Mouse (Mus musculus) liver, embryonic 11.5 days (tissue): ENCODE data around the gene Nav1. TPM values are rescaled to one million over a fixed set of nuclear protein-coding genes. Genes with fewer than 3 reads are reported as not detected.
"Not testable (repeated sequence)": the region's sequence is repeated elsewhere in the genome, so short reads cannot be mapped to it uniquely, and the experiment has no call there.

Source experiments
- ATAC-seq: fragments of 200-750 bp; cut with Nextera tagmentation; replicated peaks from 2 replicates; pipeline ENCODE4 v1.8.0; 2017; ENCODE audit warnings: moderate number of reproducible peaks, mild to moderate bottlenecking, moderate TSS enrichment, moderate library complexity; ENCODE audit not compliant: low FRiP score
- DNase-seq: peaks from one replicate; pipeline ENCODE4 v3.0.0-alpha.2; 2017; ENCODE audit warnings: low spot score
- H3K27ac ChIP-seq: fragments of 300-500 bp; sonication (generic); 2 replicates; pipeline ENCODE4 v1.5.1; 2014; ENCODE audit warnings: mild to moderate bottlenecking, low read depth, low read length, control low read depth
- H3K27me3 ChIP-seq: fragments of 300-500 bp; sonication (generic); replicated peaks from 2 replicates; pipeline ENCODE4 v1.6.1; 2014; ENCODE audit warnings: low read length, mixed read lengths; ENCODE audit not compliant: control insufficient read depth, insufficient read depth
- H3K36me3 ChIP-seq: fragments of 300-500 bp; sonication (generic); 2 replicates; pipeline ENCODE4 v1.6.1; 2014; ENCODE audit warnings: mild to moderate bottlenecking, low read length, moderate library complexity, mixed read lengths; ENCODE audit not compliant: control insufficient read depth, insufficient read depth
- H3K4me1 ChIP-seq: fragments of 300-500 bp; sonication (generic); replicated peaks from 2 replicates; pipeline ENCODE4 v1.6.1; 2014; ENCODE audit warnings: low read length, mixed read lengths; ENCODE audit not compliant: control insufficient read depth, insufficient read depth
- H3K4me2 ChIP-seq: fragments of 300-500 bp; sonication (generic); 2 replicates; pipeline ENCODE4 v1.6.1; 2014; ENCODE audit warnings: mild to moderate bottlenecking, control low read depth, moderate library complexity
- H3K4me3 ChIP-seq: fragments of 300-500 bp; sonication (generic); 2 replicates; pipeline ENCODE4 v1.5.1; 2014; ENCODE audit warnings: low read depth, low read length, control low read depth
- H3K9ac ChIP-seq: fragments of 300-500 bp; sonication (generic); 2 replicates; pipeline ENCODE4 v1.6.1; 2014; ENCODE audit warnings: low read depth, low read length, control low read depth
- H3K9me3 ChIP-seq: fragments of 300-500 bp; sonication (generic); 2 replicates; pipeline ENCODE4 v1.6.1; 2016; ENCODE audit warnings: low read length, inconsistent platforms, mixed read lengths; ENCODE audit not compliant: control insufficient read depth
- WGBS: fragments of 180-500 bp; shearing (Covaris S2); extraction: QIAGEN DNeasy Blood & Tissue Kit; methylation state at CpG from one replicate; pipeline ENCODE4 v1.1.7; 2014; 5-methylcytosine and 5-hydroxymethylcytosine counted together
- polyA plus RNA-seq: library from polyadenylated mRNA; unstranded; fragments of >200 nt; fragmentation: Nextera tagmentation; extraction: Ambion mirVana; gene quantifications from 2 replicates; pipeline ENCODE4 v1.2.1, GENCODE M21; 2014

Nav1 gene
- polyA plus RNA-seq, 1 experiment from 2014 or later = 8.9 TPM

- Histone ChIP-seq H3K9ac (no peak overlapping the region), H3K27me3 (no peaks in the 10 kb centered on the region), H3K36me3 (peaks cover 2% of the 10 kb centered on the region; the same call in 1 of the 2 replicates), H3K4me3 (no peak overlapping the region), H3K27ac (no peak overlapping the region), H3K9me3 (no peaks in the 10 kb centered on the region), H3K4me1 (no peaks in the 10 kb centered on the region), H3K4me2 (no peak overlapping the region)
- DNase-seq (no peak), ATAC-seq (no peak)
- WGBS = 86% methylated on average over 1 of the region's 1 CpGs
Observed at GRCm38 (mm10) chr1:135495048-135495447, 112.0 kb downstream of the Nav1 start.

- WGBS = 78% methylated on average over 6 of the region's 6 CpGs
- H3K4me2 ChIP-seq = no peak overlapping the region
- no peaks in the 10 kb centered on the region for H3K27me3 ChIP-seq
- ATAC-seq (no peak), DNase-seq (no peak)
- peaks cover 2% of the 10 kb centered on the region; the same call in 1 of the 2 replicates for H3K36me3 ChIP-seq
- no peak overlapping the region for H3K27ac ChIP-seq
- no peaks in the 10 kb centered on the region for H3K4me1 ChIP-seq
- no peak overlapping the region for H3K9ac ChIP-seq
- no peaks in the 10 kb centered on the region for H3K9me3 ChIP-seq
- H3K4me3 ChIP-seq = no peak overlapping the region
Observed at GRCm38 (mm10) chr1:135493862-135494261, 113.2 kb downstream of the Nav1 start.

- WGBS = 79% methylated on average over 10 of the region's 10 CpGs
Observed at GRCm38 (mm10) chr1:135492406-135492805, 114.7 kb downstream of the Nav1 start.

DNA sequence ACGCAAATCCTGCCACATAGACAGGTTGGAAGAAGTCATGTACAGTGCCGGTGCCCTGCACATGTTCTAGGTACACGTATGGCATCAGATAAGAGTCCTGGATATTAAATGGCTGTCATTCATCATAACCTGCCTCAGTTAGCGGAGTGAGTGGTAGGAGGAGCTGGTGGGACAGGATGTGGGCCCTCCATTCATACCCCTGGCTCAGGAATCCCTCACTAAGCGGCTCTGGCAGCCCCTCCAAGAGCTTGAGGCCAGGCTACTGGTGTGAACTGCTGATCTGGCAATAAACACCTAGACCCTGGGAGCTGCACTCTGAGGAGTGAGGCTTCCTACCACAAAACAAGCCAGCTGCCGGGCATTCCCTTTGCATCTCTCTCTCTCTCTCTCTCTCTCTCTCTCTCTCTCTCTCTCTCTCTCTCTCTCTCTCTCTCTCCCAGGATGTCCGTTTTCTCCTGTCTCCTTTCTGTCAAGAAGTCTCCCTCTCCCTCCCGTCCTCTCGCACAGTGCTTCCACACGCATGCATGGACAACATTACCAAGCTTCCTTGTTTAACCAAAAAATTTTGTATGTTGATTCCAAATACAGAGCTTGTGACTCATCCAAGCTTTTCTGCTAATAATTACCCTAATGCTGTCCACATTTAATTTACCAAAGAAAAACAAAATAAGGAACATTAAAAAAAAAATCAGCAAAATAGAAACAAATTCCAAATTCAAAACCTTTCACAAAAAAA is 116.0 kb downstream of the Nav1 start:
- H3K4me2 ChIP-seq = no peak overlapping the region
- no peak for ATAC-seq

More at GRCm38 (mm10) chr1:135492406-135492805, 114.7 kb downstream of the Nav1 start:
- H3K9me3 ChIP-seq = no peaks in the 10 kb centered on the region
- H3K4me3 ChIP-seq = no peak overlapping the region
- H3K27me3 ChIP-seq = no peaks in the 10 kb centered on the region
- DNase-seq = no peak
- H3K9ac ChIP-seq = no peak overlapping the region
- no peaks in the 10 kb centered on the region for H3K4me1 ChIP-seq
- peaks cover 2% of the 10 kb centered on the region; the same call in 1 of the 2 replicates for H3K36me3 ChIP-seq
- no peak overlapping the region for H3K27ac ChIP-seq
- H3K4me2 ChIP-seq = no peak overlapping the region
- no peak for ATAC-seq

DNA sequence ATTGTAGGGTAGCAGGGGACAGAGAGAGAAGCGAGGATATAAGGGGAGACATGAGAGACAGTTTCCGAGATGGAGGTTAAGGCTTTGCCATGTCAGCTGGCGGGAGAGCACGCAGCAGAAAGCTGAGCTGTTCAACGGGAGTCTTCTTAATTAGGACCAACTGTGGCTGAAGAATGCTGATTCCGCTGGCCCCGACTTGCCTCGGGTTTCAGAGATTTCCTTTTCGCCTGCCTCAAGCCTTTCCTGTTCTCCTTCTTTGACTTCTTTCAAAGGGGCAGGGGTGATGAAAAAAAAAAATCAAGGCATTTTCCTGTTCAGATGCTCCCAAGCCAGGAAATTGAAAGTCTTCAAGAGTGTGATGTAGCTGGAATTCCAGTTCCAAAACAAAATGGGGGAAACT is 118.2 kb downstream of the Nav1 start:
- no peak for DNase-seq
- no peak overlapping the region for H3K4me3 ChIP-seq
- H3K27me3 ChIP-seq = no peaks in the 10 kb centered on the region
- H3K9ac ChIP-seq = no peak overlapping the region
- ATAC-seq = no peak
- 51% methylated on average over 9 of the region's 9 CpGs for WGBS
- no peaks in the 10 kb centered on the region for H3K9me3 ChIP-seq
- H3K36me3 ChIP-seq = peaks cover 2% of the 10 kb centered on the region; the same call in 1 of the 2 replicates
- no peak overlapping the region for H3K27ac ChIP-seq
- no peaks in the 10 kb centered on the region for H3K4me1 ChIP-seq
- no peak overlapping the region for H3K4me2 ChIP-seq

More for the DNA sequence above, 116.0 kb downstream of the Nav1 start:
- Histone ChIP-seq H3K4me3 (no peak overlapping the region), H3K4me1 (no peaks in the 10 kb centered on the region), H3K9me3 (no peaks in the 10 kb centered on the region), H3K27me3 (no peaks in the 10 kb centered on the region), H3K36me3 (peaks cover 2% of the 10 kb centered on the region; the same call in 1 of the 2 replicates), H3K27ac (no peak overlapping the region), H3K9ac (no peak overlapping the region)
- 75% methylated on average over 10 of the region's 10 CpGs for WGBS
- no peak for DNase-seq

DNA sequence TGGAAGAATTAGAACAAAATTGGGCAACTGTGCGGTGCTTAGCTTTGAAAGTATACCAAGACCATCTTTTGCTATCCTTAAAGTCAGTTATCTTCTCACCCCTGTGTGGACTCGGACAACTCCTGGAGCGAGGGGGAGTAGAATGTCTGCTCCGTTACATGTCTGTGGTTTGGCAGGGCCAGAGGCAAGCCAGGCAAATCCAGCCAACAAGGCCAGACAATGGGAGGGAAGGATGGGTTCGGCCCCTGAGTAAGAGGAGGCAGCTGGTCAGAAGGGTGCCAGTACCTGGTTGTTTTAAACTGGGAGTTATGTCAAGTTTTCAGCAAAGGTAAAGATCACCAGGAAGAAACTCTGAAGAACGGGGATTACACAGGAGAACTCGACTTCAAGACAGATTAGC is 121.9 kb downstream of the Nav1 start:
- Histone ChIP-seq H3K9ac (no peak overlapping the region), H3K27ac (no peak overlapping the region), H3K4me2 (no peak overlapping the region), H3K4me3 (no peak overlapping the region), H3K27me3 (no peaks in the 10 kb centered on the region), H3K4me1 (no peaks in the 10 kb centered on the region), H3K9me3 (no peaks in the 10 kb centered on the region), H3K36me3 (no peaks in the 10 kb centered on the region)
- DNase-seq (no peak), ATAC-seq (no peak)
- 86% methylated on average over 7 of the region's 7 CpGs for WGBS

GRCm38 (mm10) chr1:135484503-135485051 is 122.5 kb downstream of the Nav1 start:
- DNase-seq, H3K4me1 ChIP-seq, H3K4me3 ChIP-seq, H3K4me2 ChIP-seq, H3K9ac ChIP-seq, H3K27me3 ChIP-seq, H3K27ac ChIP-seq, H3K9me3 ChIP-seq, H3K36me3 ChIP-seq, ATAC-seq: not testable (repeated sequence)
- 89% methylated on average over 8 of the region's 9 CpGs for WGBS

GRCm38 (mm10) chr1:135483971-135484370 is 123.1 kb downstream of the Nav1 start:
- DNase-seq (no peak), ATAC-seq (no peak)
- no peaks in the 10 kb centered on the region for H3K36me3 ChIP-seq
- no peaks in the 10 kb centered on the region for H3K9me3 ChIP-seq
- H3K27me3 ChIP-seq = no peaks in the 10 kb centered on the region
- 90% methylated on average over 6 of the region's 6 CpGs for WGBS
- no peaks in the 10 kb centered on the region for H3K4me1 ChIP-seq
- H3K9ac ChIP-seq = no peak overlapping the region
- no peak overlapping the region for H3K4me3 ChIP-seq
- H3K27ac ChIP-seq = no peak overlapping the region
- no peak overlapping the region for H3K4me2 ChIP-seq

GRCm38 (mm10) chr1:135482666-135483065 is 124.4 kb downstream of the Nav1 start:
- no peak overlapping the region for H3K4me2 ChIP-seq
- H3K4me1 ChIP-seq = no peaks in the 10 kb centered on the region
- no peak for ATAC-seq
- WGBS = 96% methylated on average over 1 of the region's 1 CpGs
- no peaks in the 10 kb centered on the region for H3K9me3 ChIP-seq
- no peaks in the 10 kb centered on the region for H3K36me3 ChIP-seq
- no peak for DNase-seq
- H3K27me3 ChIP-seq = no peaks in the 10 kb centered on the region
- no peak overlapping the region for H3K4me3 ChIP-seq
- no peak overlapping the region for H3K9ac ChIP-seq
- no peak overlapping the region for H3K27ac ChIP-seq
